Mouse (Mus musculus) spleen, adult 2 months (tissue): Measurements from ENCODE around the gene Ncoa3. TPM values are rescaled to one million over a fixed set of nuclear protein-coding genes. Genes with fewer than 3 reads are reported as not detected.

Experiments used
- DNase-seq, 2 experiments: peaks; one replicate each; pipeline versions ENCODE4 v3.0.0 to v3.0.0-alpha.2; 2012 to 2021; ENCODE audit warnings: low spot score in 2 of 2, low read depth in 1 of 2
- H3K27ac ChIP-seq: fragments of 200-500 bp; 2 replicates; pipeline ENCODE4 v1.5.1; 2012; ENCODE audit warnings: low read length, inconsistent platforms; ENCODE audit not compliant: insufficient read depth
- H3K27me3 ChIP-seq: fragments of 200-500 bp; 2 replicates; pipeline ENCODE4 v1.6.1; 2012; ENCODE audit warnings: mild to moderate bottlenecking, moderate library complexity, low read length, inconsistent platforms; ENCODE audit not compliant: control insufficient read depth, insufficient read depth
- H3K36me3 ChIP-seq: fragments of 200-500 bp; 2 replicates; pipeline ENCODE4 v1.6.1; 2012; ENCODE audit warnings: mild to moderate bottlenecking, low read length, inconsistent platforms; ENCODE audit not compliant: control insufficient read depth, insufficient read depth
- H3K4me1 ChIP-seq: fragments of 200-500 bp; 2 replicates; pipeline ENCODE4 v1.6.1; 2011; ENCODE audit warnings: inconsistent platforms; ENCODE audit not compliant: control insufficient read depth, insufficient read depth, insufficient read length
- H3K4me3 ChIP-seq: fragments of 200-500 bp; 2 replicates; pipeline ENCODE4 v1.5.1; 2011; ENCODE audit warnings: mild to moderate bottlenecking, inconsistent platforms; ENCODE audit not compliant: insufficient read depth, insufficient read length; ENCODE audit errors: extremely low read depth
- CTCF ChIP-seq: fragments of 200-500 bp; IDR thresholded peaks from 2 replicates; pipeline ENCODE4 v1.5.1; 2011; ENCODE audit warnings: mild to moderate bottlenecking, inconsistent platforms; ENCODE audit not compliant: insufficient read depth, insufficient read length, insufficient replicate concordance; ENCODE audit errors: extremely low read depth
- POLR2A ChIP-seq: fragments of 200-500 bp; IDR thresholded peaks from 2 replicates; pipeline ENCODE4 v1.6.1; 2011; ENCODE audit warnings: low read depth, low read length, inconsistent platforms
- WGBS: fragments of 180-500 bp; shearing (Covaris S2); methylation state at CpG from one replicate; pipeline ENCODE4 v1.1.7; 2018; 5-methylcytosine and 5-hydroxymethylcytosine counted together
- polyA plus RNA-seq: library from polyadenylated mRNA; depleted of rRNA; stranded (reverse); fragments of >200 nt; gene quantifications from 2 replicates; pipeline ENCODE4 v1.2.3, GENCODE M21; 2012

The Ncoa3 gene
- polyA plus RNA-seq, 1 experiment, result 48.4 TPM

DNA sequence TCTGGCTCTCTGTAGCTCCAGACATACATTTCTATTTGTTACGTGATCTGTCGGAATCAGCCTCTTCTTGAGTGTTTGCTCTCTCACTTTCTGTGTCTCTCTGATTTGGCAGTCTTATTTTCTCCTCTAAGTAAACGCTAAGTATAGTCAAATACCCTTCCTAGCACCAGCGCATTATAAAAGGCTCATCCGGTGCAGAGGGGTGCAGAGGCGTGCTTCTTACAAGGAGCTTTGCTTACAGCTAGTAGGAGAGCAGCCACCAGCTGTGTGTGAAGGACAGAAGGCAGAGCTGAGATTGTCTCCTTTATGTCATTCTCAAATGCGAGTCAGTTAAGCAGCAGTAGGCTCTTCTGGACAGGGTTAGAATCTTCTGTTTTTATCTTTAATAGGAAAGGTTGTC, 59.5 kb downstream of the Ncoa3 start:
- Histone ChIP-seq H3K4me1 (no peaks in the 10 kb centered on the region), H3K4me3 (no peak overlapping the region), H3K27me3 (no peaks in the 10 kb centered on the region), H3K36me3 (peaks cover 51% of the 10 kb centered on the region), H3K27ac (no peak overlapping the region)
- WGBS, result 92% methylated on average over 7 of the region's 7 CpGs
- no peak for DNase-seq
- TF ChIP-seq CTCF (no peak), POLR2A (no peak)

DNA sequence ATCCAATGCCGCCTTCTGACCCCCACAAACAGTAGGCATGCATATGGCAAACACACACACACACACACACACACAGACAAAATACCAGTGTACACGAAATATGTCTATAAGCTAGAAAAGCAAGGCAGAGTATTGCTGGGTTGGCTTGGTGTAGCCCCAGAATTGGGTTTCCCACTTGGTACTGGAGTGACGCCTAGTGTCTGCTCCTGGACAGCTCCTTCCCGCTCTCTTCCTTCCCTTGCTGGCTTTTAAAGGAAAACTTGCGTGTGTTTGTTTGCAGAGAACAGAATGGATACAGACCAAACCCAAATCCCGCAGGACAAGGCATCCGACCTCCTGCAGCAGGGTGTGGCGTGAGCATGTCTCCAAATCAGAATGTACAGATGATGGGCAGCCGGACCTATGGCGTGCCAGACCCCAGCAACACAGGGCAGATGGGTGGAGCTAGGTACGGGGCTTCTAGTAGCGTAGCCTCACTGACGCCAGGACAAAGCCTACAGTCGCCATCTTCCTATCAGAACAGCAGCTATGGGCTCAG, 61.6 kb downstream of the Ncoa3 start:
- H3K4me3 ChIP-seq, result no peak overlapping the region
- no peak for DNase-seq
- peaks cover 43% of the 10 kb centered on the region for H3K36me3 ChIP-seq
- 96% methylated on average over 14 of the region's 14 CpGs for WGBS
- H3K4me1 ChIP-seq, result no peaks in the 10 kb centered on the region
- no peaks in the 10 kb centered on the region for H3K27me3 ChIP-seq
- H3K27ac ChIP-seq, result no peak overlapping the region
- TF ChIP-seq CTCF (no peak), POLR2A (no peak)

- WGBS, result 71% methylated on average over 7 of the region's 7 CpGs
- Histone ChIP-seq H3K27me3 (no peaks in the 10 kb centered on the region), H3K36me3 (peaks cover 47% of the 10 kb centered on the region), H3K4me3 (no peak overlapping the region), H3K27ac (no peak overlapping the region), H3K4me1 (no peaks in the 10 kb centered on the region)
- peak in 1 of 2 experiments; percentile 25 for DNase-seq
- TF ChIP-seq POLR2A (no peak), CTCF (peak; percentile 35; the same call in 1 of the 2 replicates)
These were observed 67.4 kb downstream of the Ncoa3 start for GRCm38 (mm10) chr2:166059684-166060423.

GRCm38 (mm10) chr2:166062008-166062407, 69.6 kb downstream of the Ncoa3 start:
- TF ChIP-seq CTCF, result no peak
- no peak for TF ChIP-seq POLR2A
- Histone ChIP-seq H3K27me3 (no peaks in the 10 kb centered on the region), H3K27ac (no peak overlapping the region), H3K36me3 (peaks cover 57% of the 10 kb centered on the region), H3K4me1 (no peaks in the 10 kb centered on the region), H3K4me3 (no peak overlapping the region)
- no peak for DNase-seq
- WGBS, result 86% methylated on average over 1 of the region's 1 CpGs

- Histone ChIP-seq H3K27ac (peak overlapping the region; percentile 53; the same call in 1 of the 2 replicates), H3K4me1 (no peaks in the 10 kb centered on the region), H3K27me3 (no peaks in the 10 kb centered on the region), H3K36me3 (peaks cover 60% of the 10 kb centered on the region), H3K4me3 (no peak overlapping the region)
- no peak for DNase-seq
- TF ChIP-seq POLR2A, result no peak
- no peak for TF ChIP-seq CTCF
- WGBS, result 88% methylated on average over 8 of the region's 8 CpGs
These were observed 70.0 kb downstream of the Ncoa3 start for GRCm38 (mm10) chr2:166062431-166062830.

GRCm38 (mm10) chr2:166066434-166066833, 74.0 kb downstream of the Ncoa3 start:
- H3K27ac ChIP-seq, result no peak overlapping the region
- WGBS, result 95% methylated on average over 4 of the region's 4 CpGs
- TF ChIP-seq CTCF, result no peak
- no peak for TF ChIP-seq POLR2A
- no peak overlapping the region for H3K4me3 ChIP-seq
- H3K4me1 ChIP-seq, result no peaks in the 10 kb centered on the region
- peaks cover 74% of the 10 kb centered on the region for H3K36me3 ChIP-seq
- no peaks in the 10 kb centered on the region for H3K27me3 ChIP-seq
- no peak for DNase-seq

DNA sequence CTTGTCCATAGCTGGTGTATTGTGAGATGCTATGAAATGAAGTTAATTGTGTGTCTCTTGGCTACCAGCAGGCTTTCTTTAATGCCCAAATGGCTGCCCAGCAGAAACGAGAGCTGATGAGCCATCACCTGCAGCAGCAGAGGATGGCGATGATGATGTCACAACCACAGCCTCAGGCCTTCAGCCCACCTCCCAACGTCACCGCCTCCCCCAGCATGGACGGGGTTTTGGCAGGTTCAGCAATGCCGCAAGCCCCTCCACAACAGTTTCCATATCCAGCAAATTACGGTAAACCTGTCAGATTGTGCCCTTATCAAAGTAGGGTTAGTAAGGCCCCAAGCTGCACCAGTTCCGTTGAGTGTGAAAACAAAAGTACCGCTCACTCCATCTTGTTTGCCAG, 75.8 kb downstream of the Ncoa3 start:
- no peak for DNase-seq
- Histone ChIP-seq H3K27ac (no peak overlapping the region), H3K4me1 (no peaks in the 10 kb centered on the region), H3K36me3 (peaks cover 66% of the 10 kb centered on the region), H3K27me3 (no peaks in the 10 kb centered on the region), H3K4me3 (no peak overlapping the region)
- WGBS, result 94% methylated on average over 9 of the region's 9 CpGs
- no peak for TF ChIP-seq POLR2A
